Mouse (Mus musculus) lung, adult 2 months (tissue): Measurements from ENCODE around the gene Hoxa7.

ENCODE experiments used
- CTCF ChIP-seq: fragments of 200-500 bp; IDR thresholded peaks from 2 replicates; pipeline ENCODE4 v1.5.1; 2011; ENCODE audit warnings: mild to moderate bottlenecking, low read length, control low read depth; ENCODE audit not compliant: insufficient read depth
- POLR2A ChIP-seq: fragments of 200-500 bp; IDR thresholded peaks from 2 replicates; pipeline ENCODE4 v1.6.1; 2011; ENCODE audit warnings: low read depth, mild to moderate bottlenecking, control low read depth, low read length, borderline replicate concordance; ENCODE audit errors: extremely low read depth

DNA sequence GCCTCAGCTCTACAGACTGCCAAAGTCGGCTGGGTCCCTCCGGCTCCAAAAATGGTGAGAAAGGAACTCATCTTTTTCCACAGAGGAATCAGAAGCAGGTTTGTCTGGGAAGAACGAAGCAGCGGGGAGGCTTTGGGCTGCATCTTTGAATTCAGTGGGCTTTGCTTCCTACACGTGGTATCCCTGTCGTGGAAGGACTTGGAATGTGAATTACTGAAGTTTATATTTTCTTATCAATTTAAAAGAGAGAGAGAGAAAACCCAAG lies 41.6 kb upstream of the Hoxa7 start:
- no peak for TF ChIP-seq CTCF
- TF ChIP-seq POLR2A: no peak
